Mouse (Mus musculus) urinary bladder, postnatal 10 days (tissue): ENCODE data around the gene Il33.
"Not testable (repeated sequence)": the region's sequence is repeated elsewhere in the genome, so short reads cannot be mapped to it uniquely, and the experiment has no call there.

Experiments
- DNase-seq: peaks from one replicate; pipeline ENCODE4 v3.0.0; 2022; ENCODE audit warnings: low spot score

Il33 gene

GRCm38 (mm10) chr19:29940239-29940638 lies 15.3 kb downstream of the Il33 start:
- DNase-seq: no peak

GRCm38 (mm10) chr19:29941208-29941607 lies 16.3 kb downstream of the Il33 start:
- no peak for DNase-seq

- no peak for DNase-seq
These were observed 17.4 kb downstream of the Il33 start for GRCm38 (mm10) chr19:29942358-29942757.

- DNase-seq: no peak
These were observed 19.5 kb downstream of the Il33 start for GRCm38 (mm10) chr19:29944426-29944825.

DNA sequence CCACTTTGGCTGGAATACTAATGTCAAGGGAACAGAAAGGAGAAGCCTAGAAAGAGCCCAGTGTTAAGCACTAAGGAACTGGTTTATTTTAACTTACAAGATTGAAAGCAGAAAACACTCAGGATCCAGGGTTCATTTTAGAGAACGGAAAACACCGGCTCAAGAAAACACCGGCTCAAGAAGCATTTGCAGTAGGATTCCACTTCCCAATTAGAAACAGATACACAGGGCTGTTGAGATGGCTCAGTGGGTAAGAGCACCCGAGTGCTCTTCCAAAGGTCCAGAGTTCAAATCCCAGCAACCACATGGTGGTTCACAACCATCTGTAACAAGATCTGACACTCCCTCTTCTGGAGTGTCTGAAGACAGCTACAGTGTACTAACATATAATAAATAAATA lies 20.0 kb downstream of the Il33 start:
- not testable (repeated sequence) for DNase-seq

DNA sequence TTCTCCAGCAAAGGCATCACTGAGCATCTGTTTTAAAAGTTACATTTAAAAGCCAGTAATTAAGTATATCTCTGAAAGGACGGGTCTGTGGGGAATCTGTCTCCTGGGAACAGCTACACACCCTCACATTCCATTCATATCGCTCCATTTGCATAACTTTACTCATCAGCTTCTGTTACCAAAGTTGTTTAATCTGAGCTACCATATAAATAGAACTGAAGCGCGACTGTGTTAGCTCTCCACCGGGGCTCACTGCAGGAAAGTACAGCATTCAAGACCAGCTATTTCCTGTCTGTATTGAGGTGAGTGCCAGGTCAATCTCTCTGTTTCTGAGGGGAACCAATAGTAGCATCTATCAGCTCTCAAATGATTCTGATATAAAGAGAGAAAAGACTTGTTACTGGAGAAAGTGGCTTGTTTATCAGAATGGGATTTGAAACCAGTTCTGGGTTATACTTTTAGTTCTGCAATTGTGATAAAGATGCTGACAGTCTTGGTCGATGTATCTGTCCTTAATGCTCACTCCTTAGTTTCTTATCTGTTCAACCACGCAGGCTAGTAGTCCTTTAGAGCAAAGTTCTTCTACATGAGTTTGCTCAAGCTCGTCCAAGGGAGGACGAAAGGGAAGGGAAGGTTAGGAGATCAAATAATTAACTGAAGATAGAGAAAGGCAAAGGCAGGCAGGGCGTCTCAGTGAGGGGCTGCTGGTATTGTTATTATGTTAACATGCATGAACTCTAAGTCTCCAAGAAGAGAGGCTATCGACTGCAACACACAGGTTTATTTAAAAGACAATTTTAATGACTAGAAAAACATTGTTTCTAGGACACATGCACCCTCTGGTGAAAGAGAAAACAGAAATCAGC lies 20.9 kb downstream of the Il33 start:
- DNase-seq: no peak

- DNase-seq: no peak
These were observed 21.5 kb downstream of the Il33 start for GRCm38 (mm10) chr19:29946423-29946716.

DNA sequence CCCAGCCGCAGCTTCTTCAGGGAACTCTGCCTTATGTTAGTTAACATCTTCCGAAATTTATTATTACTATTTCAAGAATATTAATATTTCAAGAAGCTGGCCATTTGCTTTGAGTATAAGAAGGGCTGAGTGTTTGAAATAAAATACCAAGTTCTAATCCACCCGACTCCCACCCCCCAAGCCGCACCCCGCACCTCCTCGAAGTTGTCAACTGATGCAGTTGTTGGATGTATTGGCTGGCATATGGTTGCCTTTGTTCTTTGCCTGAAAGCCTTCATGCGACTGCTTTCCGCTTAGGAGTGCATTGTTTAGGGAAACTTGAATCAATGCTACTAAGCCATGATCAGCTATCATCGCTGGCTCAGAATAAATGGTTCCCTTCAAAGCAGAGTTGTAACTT lies 22.1 kb downstream of the Il33 start:
- no peak for DNase-seq

GRCm38 (mm10) chr19:29947891-29948801 lies 23.2 kb downstream of the Il33 start:
- peak; percentile 20 for DNase-seq

GRCm38 (mm10) chr19:29952538-29952937 lies 27.6 kb downstream of the Il33 start:
- no peak for DNase-seq

DNA sequence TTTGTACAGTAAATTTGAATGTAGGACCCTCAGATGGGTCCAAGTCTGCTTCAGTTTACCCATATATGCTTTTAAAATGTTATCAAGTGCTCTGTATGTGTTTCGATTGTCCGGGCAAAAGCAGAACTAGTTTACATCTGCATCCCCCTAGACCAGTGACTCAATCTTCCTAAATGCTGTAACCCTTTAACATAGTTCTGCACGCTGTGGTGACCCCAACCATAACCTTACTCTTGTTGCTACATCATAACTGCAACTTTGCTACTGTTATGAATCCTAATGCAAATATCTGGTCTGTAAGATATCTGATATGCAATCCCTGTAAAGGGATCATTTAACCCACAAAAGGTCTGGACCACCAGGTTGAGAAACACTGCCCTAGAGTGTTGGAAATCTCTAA lies 28.9 kb downstream of the Il33 start:
- DNase-seq: no peak

GRCm38 (mm10) chr19:29955454-29955853 lies 30.5 kb downstream of the Il33 start:
- DNase-seq: no peak

- no peak for DNase-seq
These were observed 36.0 kb downstream of the Il33 start for GRCm38 (mm10) chr19:29960906-29961305.

GRCm38 (mm10) chr19:29961842-29962241 lies 36.9 kb downstream of the Il33 start:
- DNase-seq: no peak

DNA sequence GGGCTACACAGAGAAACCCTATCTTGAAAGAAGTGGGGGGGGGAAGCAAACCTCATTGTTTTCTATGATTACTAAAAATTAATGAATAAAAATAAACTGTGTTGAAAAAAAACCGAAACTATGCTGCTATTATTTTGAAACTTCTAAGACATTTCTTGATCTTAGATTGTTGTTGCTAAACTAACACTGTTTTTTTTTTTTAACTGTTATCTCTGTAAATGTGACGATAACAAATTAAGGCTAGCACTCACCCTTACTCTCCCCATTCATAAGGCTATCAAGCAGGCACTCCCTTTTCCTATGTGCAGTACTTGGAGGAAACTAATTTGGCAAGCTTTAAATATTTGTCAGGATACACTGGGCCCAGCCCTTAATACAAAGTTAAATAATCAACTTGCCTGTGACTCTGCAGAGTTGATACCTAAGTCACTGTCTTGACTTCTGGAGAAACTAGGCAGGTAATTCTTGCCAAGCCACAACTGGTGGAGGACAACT lies 38.7 kb downstream of the Il33 start:
- no peak for DNase-seq

DNA sequence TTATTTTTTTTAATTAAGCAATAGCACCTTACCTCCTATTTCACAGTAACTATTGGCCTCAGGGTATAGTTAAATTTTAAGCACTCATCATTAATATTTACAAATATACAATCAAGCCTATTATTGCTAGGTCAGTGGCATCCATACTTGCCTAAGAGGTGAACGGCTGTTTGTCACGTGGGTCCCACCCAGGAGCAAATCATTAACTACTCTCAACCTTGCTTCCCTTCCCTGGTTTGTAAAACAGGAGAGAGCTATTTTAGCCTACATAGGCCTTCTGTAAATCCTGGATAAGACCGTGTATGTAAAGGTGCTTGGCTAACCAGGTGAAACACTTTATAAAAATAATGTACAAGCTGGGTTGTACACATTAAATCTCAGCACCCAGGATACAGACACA lies 43.0 kb downstream of the Il33 start:
- DNase-seq: no peak

DNA sequence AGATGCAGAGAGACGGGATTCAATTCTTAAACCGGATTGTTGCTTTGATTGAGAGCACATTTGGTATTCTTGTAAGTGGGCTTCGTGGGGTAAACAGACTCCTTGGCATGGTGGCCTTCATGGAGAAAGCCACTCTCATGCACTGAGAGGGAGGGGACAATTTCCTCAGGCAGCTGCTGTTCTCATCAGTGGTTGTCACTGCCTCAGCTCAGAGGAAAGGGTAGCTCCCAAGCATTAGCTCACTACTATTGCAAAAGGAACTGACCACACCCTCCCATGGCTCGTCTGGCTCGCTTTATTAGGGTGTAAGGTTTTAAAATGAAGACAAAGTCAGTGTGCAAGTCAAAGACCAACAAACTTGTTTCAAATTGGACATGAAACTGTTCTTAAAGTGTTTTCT lies 48.5 kb downstream of the Il33 start:
- no peak for DNase-seq

GRCm38 (mm10) chr19:29978847-29979246 lies 53.9 kb downstream of the Il33 start:
- no peak for DNase-seq

- DNase-seq: no peak
These were observed 54.7 kb downstream of the Il33 start for GRCm38 (mm10) chr19:29979452-29980089.

- DNase-seq: no peak
These were observed 59.5 kb downstream of the Il33 start for GRCm38 (mm10) chr19:29984208-29985005.

DNA sequence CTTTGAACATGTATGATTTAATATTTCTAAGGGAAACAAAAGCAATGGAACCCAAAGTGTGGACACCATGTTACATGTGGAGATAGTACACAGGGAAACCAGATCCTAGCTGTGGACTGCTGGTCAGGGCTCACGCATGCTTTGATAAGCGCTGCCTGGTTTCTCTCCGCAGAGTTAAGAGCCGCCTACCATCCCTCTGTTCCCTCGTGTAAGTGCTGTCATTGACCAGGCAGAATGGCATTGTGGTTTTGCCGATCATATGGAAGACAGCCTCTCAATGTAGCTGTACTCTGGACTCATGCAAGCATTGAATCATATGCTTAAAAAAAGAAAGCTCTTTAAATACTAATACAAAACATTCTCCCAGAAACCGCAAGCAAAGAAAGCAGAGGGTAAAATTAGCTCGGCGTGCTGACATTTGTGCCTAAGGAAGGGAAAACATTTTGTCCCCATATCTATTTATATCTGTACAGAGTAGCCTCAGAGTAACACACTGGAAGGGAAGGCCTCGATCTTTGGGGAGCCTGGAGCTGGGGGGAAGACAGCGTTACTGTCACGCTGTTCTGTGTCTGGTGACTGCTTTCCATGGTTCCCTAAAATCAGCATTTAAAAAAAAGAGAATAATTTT lies 61.7 kb downstream of the Il33 start:
- no peak for DNase-seq
